Mouse (Mus musculus) embryonic facial prominence, embryonic 10.5 days (tissue): ENCODE measurements around the gene Sprtn. TPM values are rescaled to one million over a fixed set of nuclear protein-coding genes. Genes with fewer than 3 reads are reported as not detected.

Experiments
- DNase-seq: peaks from one replicate; pipeline ENCODE4 v3.0.0-alpha.2; 2017; ENCODE audit warnings: low spot score
- H3K27ac ChIP-seq: fragments of 300-500 bp; sonication (generic); replicated peaks from 2 replicates; pipeline ENCODE4 v1.5.1; 2016; ENCODE audit warnings: mild to moderate bottlenecking
- H3K27me3 ChIP-seq: fragments of 300-500 bp; sonication (generic); replicated peaks from 2 replicates; pipeline ENCODE4 v1.6.1; 2016; ENCODE audit warnings: low read depth, mild to moderate bottlenecking; ENCODE audit not compliant: poor library complexity, severe bottlenecking
- H3K36me3 ChIP-seq: fragments of 300-500 bp; sonication (generic); replicated peaks from 2 replicates; pipeline ENCODE4 v1.6.1; 2016; ENCODE audit warnings: mild to moderate bottlenecking, moderate library complexity
- H3K4me1 ChIP-seq: fragments of 300-500 bp; sonication (generic); 2 replicates; pipeline ENCODE4 v1.6.1; 2016
- H3K4me3 ChIP-seq: fragments of 300-500 bp; sonication (generic); 2 replicates; pipeline ENCODE4 v1.5.1; 2016; ENCODE audit warnings: mild to moderate bottlenecking, moderate library complexity
- H3K9me3 ChIP-seq: fragments of 300-500 bp; sonication (generic); 2 replicates; pipeline ENCODE4 v1.6.1; 2016; ENCODE audit warnings: mild to moderate bottlenecking
- WGBS: fragments of 180-500 bp; shearing (Covaris S2); methylation state at CpG from one replicate; pipeline ENCODE4 v1.1.7; 2016; 5-methylcytosine and 5-hydroxymethylcytosine counted together
- polyA plus RNA-seq: library from polyadenylated mRNA; unstranded; fragments of >200 nt; fragmentation: Nextera tagmentation; extraction: Ambion mirVana; gene quantifications from 2 replicates; pipeline ENCODE4 v1.2.1, GENCODE M21; 2016

Gene Sprtn
- polyA plus RNA-seq, 1 experiment from 2014 or later = 9.5 TPM

- H3K27ac ChIP-seq = no peak overlapping the region
- H3K36me3 ChIP-seq = no peaks in the 10 kb centered on the region
- H3K27me3 ChIP-seq = no peaks in the 10 kb centered on the region
- WGBS = 78% methylated on average over 8 of the region's 8 CpGs
- no peak for DNase-seq
- H3K4me1 ChIP-seq = peaks cover 21% of the 10 kb centered on the region
- no peak overlapping the region for H3K4me3 ChIP-seq
- H3K9me3 ChIP-seq = no peaks in the 10 kb centered on the region
Measured at GRCm38 (mm10) chr8:124954572-124955082, 56.9 kb downstream of the Sprtn start.

Other genes starting within 250 kb of the Sprtn start
- 24.2 and 24.4 TPM in 2 replicates for gene 2310022B05Rik, start 234.5 kb upstream of the Sprtn start, polyA plus RNA-seq
- 47.0 and 48.7 TPM in 2 replicates for gene Ttc13, start 175.9 kb upstream of the Sprtn start, polyA plus RNA-seq
- 31.5 and 33.5 TPM in 2 replicates for gene Arv1, start 175.7 kb upstream of the Sprtn start, polyA plus RNA-seq
- gene Fam89a, start 146.1 kb upstream of the Sprtn start, polyA plus RNA-seq = 6.5 and 7.6 TPM in 2 replicates
- 0.36 and 0.51 TPM in 2 replicates for gene Trim67, start 104.8 kb upstream of the Sprtn start, polyA plus RNA-seq
- 138 and 149 TPM in 2 replicates for gene Gnpat, start 34.9 kb upstream of the Sprtn start, polyA plus RNA-seq
- 77.2 and 82.2 TPM in 2 replicates for gene 2810004N23Rik, start 34.8 kb upstream of the Sprtn start, polyA plus RNA-seq
- gene Exoc8, start 181 bp upstream of the Sprtn start, polyA plus RNA-seq = 8.5 and 8.7 TPM in 2 replicates
- 10.2 and 10.9 TPM in 2 replicates for gene Egln1, start 51.4 kb downstream of the Sprtn start, polyA plus RNA-seq
- gene Tsnax, start 115.1 kb downstream of the Sprtn start, polyA plus RNA-seq = 128 and 133 TPM in 2 replicates
- 1.7 and 2.3 TPM in 2 replicates for gene Disc1, start 156.3 kb downstream of the Sprtn start, polyA plus RNA-seq